Mouse (Mus musculus): Measurements from ENCODE around the gene Sass6.

GRCm38 (mm10) chr3:116662463-116662863 lies 67.7 kb downstream of the Sass6 start, which contains the start of gene Mfsd14a:
- no peak for TF ChIP-seq HCFC1 (IDR thresholded peaks at IDR 0.05; ENCODE audit: borderline replicate concordance, insufficient read depth, low read length)
- no peak for TF ChIP-seq MAFK (IDR thresholded peaks at IDR 0.05; ENCODE audit: insufficient read depth, low read depth, low read length)
- TF ChIP-seq CHD2 (IDR thresholded peaks at IDR 0.05; ENCODE audit: low read depth, low read length) = no peak
- no peak for TF ChIP-seq ZNF384 (IDR thresholded peaks at IDR 0.05; ENCODE audit: low read depth, low read length)
- TF ChIP-seq ZC3H11A (IDR thresholded peaks at IDR 0.05; ENCODE audit: borderline replicate concordance, low read depth, low read length) = no peak
